Mouse (Mus musculus) liver, adult 2 months (tissue): ENCODE measurements around the gene Gm7970.
"Not testable (repeated sequence)": the region's sequence is repeated elsewhere in the genome, so short reads cannot be mapped to it uniquely, and the experiment has no call there.

ENCODE experiments used
- CTCF ChIP-seq: fragments of 200-500 bp; IDR thresholded peaks from 2 replicates; pipeline ENCODE4 v1.5.1; 2011; ENCODE audit warnings: low read depth, low read length, control low read depth
- POLR2A ChIP-seq: fragments of 200-500 bp; IDR thresholded peaks from 2 replicates; pipeline ENCODE4 v1.6.1; 2011; ENCODE audit warnings: low read length, control low read depth; ENCODE audit not compliant: insufficient read depth; ENCODE audit errors: extremely low read depth

DNA sequence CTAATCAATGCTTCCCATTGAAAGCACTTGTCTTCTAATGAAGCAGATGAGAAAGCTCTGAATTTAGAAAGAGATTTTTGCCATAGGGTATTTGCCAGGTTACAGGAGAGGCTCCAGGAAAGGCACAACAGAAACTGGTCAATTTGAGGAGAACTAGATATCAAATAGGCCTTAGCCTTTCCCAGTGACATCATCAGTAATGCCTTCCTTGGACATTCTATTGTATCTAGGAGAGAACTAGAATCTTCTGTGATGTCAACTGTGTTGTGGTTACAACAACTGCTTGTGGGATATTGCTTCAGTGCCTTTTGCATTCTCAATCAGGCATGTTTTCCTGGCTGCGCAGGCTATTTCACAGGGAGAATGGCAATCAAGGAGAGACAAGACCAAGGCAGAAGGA lies 17.5 kb upstream of the Gm7970 start, which contains the start of gene 1700049E17Rik2:
- not testable (repeated sequence) for TF ChIP-seq CTCF, POLR2A
